Mouse (Mus musculus) testis, postnatal 14 days (tissue): Measurements from ENCODE around the gene Vmn2r13.
"Not testable (repeated sequence)": the region's sequence is repeated elsewhere in the genome, so short reads cannot be mapped to it uniquely, and the experiment has no call there.

ENCODE experiments used
- DNase-seq: peaks from one replicate; pipeline ENCODE4 v3.0.0; 2021; ENCODE audit warnings: low spot score

The Vmn2r13 gene

GRCm38 (mm10) chr5:109192099-109192498 lies at the start of gene Vmn2r13:
TSS of gene Vmn2r13 (minus strand) at chr5:109192199.
- not testable (repeated sequence) for DNase-seq

- DNase-seq, result no peak
Observed at GRCm38 (mm10) chr5:109224608-109225007, 32.6 kb upstream of the Vmn2r13 start, which contains the start of gene Vmn2r14. TSS of gene Vmn2r14 (minus strand) at chr5:109224708.

- DNase-seq, result not testable (repeated sequence)
Observed at GRCm38 (mm10) chr5:109166851-109167250, 25.1 kb downstream of the Vmn2r13 start.

- no peak for DNase-seq
Observed at GRCm38 (mm10) chr5:109160121-109160520, 31.9 kb downstream of the Vmn2r13 start.

- DNase-seq, result not testable (repeated sequence)
Observed at GRCm38 (mm10) chr5:109159576-109159975, 32.4 kb downstream of the Vmn2r13 start.

- not testable (repeated sequence) for DNase-seq
Observed at GRCm38 (mm10) chr5:109158488-109159485, 33.2 kb downstream of the Vmn2r13 start.

- DNase-seq, result no peak
Observed at GRCm38 (mm10) chr5:109139546-109139945, 52.5 kb downstream of the Vmn2r13 start.

GRCm38 (mm10) chr5:109136731-109137130 lies 55.3 kb downstream of the Vmn2r13 start:
- DNase-seq, result no peak
